Mouse (Mus musculus): ENCODE results near the gene Chst4. TPM values are rescaled to one million over a fixed set of nuclear protein-coding genes. Genes with fewer than 3 reads are reported as not detected.

Chst4 gene
- polyA plus RNA-seq, 1 experiment from 2014 or later: not detected

GRCm38 (mm10) chr8:109979339-109979738 lies 60.2 kb downstream of the Chst4 start:
- no peak for DNase-seq
- Histone ChIP-seq H3K4me3 (replicated peaks; ENCODE audit: low read depth, low read length) (no peak overlapping the region), H3K4me1 (ENCODE audit: control insufficient read depth, insufficient read depth, low read length) (peaks cover 4% of the 10 kb centered on the region; the same call in 1 of the 2 replicates), H3K9ac (replicated peaks; ENCODE audit: low read length) (no peak overlapping the region), H3K27me3 (ENCODE audit: control insufficient read depth, insufficient read depth, low read length) (no peaks in the 10 kb centered on the region), H3K27ac (replicated peaks; ENCODE audit: low read depth, low read length) (no peak overlapping the region), H3K36me3 (ENCODE audit: control insufficient read depth, insufficient read depth, low read length) (no peaks in the 10 kb centered on the region), H3K4me2 (ENCODE audit: low read length) (no peak overlapping the region), H3K9me3 (ENCODE audit: control insufficient read depth, low read length) (peaks cover 8% of the 10 kb centered on the region; the same call in 1 of the 2 replicates)
- no peak for ATAC-seq (ENCODE audit: low FRiP score, low TSS enrichment)
- WGBS: 73% methylated on average over 6 of the region's 6 CpGs

Other genes with a start within 250 kb of the Chst4 start
- gene Phlpp2, start 171.2 kb downstream of the Chst4 start, polyA plus RNA-seq (2014; fragmentation: Nextera tagmentation; extraction: Ambion mirVana): 5.7 and 6.4 TPM in 2 replicates
- 1.1 and 1.4 TPM in 2 replicates for gene Marveld3, start 77.5 kb downstream of the Chst4 start, polyA plus RNA-seq (2014; fragmentation: Nextera tagmentation; extraction: Ambion mirVana)
- not detected in 2 replicates for gene Tat, start 49.3 kb downstream of the Chst4 start, polyA plus RNA-seq (2014; fragmentation: Nextera tagmentation; extraction: Ambion mirVana)
- gene Zfp612, start 40.0 kb upstream of the Chst4 start, polyA plus RNA-seq (2014; fragmentation: Nextera tagmentation; extraction: Ambion mirVana): 18.3 and 21.0 TPM in 2 replicates
- not detected in 2 replicates for gene Gm21964, start 61.5 kb upstream of the Chst4 start, polyA plus RNA-seq (2014; fragmentation: Nextera tagmentation; extraction: Ambion mirVana)
- not detected in 2 replicates for gene Gm17720, start 63.0 kb upstream of the Chst4 start, polyA plus RNA-seq (2014; fragmentation: Nextera tagmentation; extraction: Ambion mirVana)
- gene Calb2, start 128.5 kb upstream of the Chst4 start, polyA plus RNA-seq (2014; fragmentation: Nextera tagmentation; extraction: Ambion mirVana): 97.2 and 120 TPM in 2 replicates
- 10.2 and 14.7 TPM in 2 replicates for gene Cmtr2, start 175.9 kb upstream of the Chst4 start, polyA plus RNA-seq (2014; fragmentation: Nextera tagmentation; extraction: Ambion mirVana)
- gene Hydin, start 227.2 kb upstream of the Chst4 start, polyA plus RNA-seq (2014; fragmentation: Nextera tagmentation; extraction: Ambion mirVana): 0.07 and 0.14 TPM in 2 replicates

All from midbrain, embryonic 14.5 days (tissue).